Mouse (Mus musculus) ES-Bruce4 (cell line): ENCODE data around the gene Spg21.

Source experiments
- CTCF ChIP-seq: IDR thresholded peaks from one replicate; pipeline ENCODE4 v1.8.1; 2011; ENCODE audit warnings: low read depth, low read length
- EP300 ChIP-seq: IDR thresholded peaks from 2 replicates; pipeline ENCODE4 v1.6.1; 2011; ENCODE audit warnings: low read depth, low read length; ENCODE audit not compliant: insufficient read depth
- POLR2A ChIP-seq: IDR thresholded peaks from one replicate; pipeline ENCODE4 v1.8.1; 2011; ENCODE audit warnings: low read length; ENCODE audit not compliant: insufficient read depth

- TF ChIP-seq CTCF (peak; percentile 61), POLR2A (no peak), EP300 (no peak)
Observed at GRCm38 (mm10) chr9:65502146-65502545, 41.4 kb downstream of the Spg21 start.
